Mouse (Mus musculus): Measurements from ENCODE around the gene Cxcl15. TPM values are rescaled to one million over a fixed set of nuclear protein-coding genes. Genes with fewer than 3 reads are reported as not detected.

The Cxcl15 gene
- polyA plus RNA-seq (2012; rRNA removed), result not detected in 2 replicates

GRCm38 (mm10) chr5:90794195-90794625 is at the start of gene Cxcl15:
TSS of gene Cxcl15 (plus strand) at chr5:90794534.
- no peak within 1 kb of the TSS for H3K4me3 ChIP-seq (ENCODE audit: control insufficient read depth, low read depth, low read length)
- H3K36me3 ChIP-seq (ENCODE audit: control insufficient read depth, insufficient read depth, low read length), result no peaks in the 10 kb centered on the region
- no peak for TF ChIP-seq POLR2A (IDR thresholded peaks at IDR 0.05; ENCODE audit: control insufficient read depth, low read depth, low read length)
- TF ChIP-seq CTCF (IDR thresholded peaks at IDR 0.05; ENCODE audit: control insufficient read depth, insufficient read depth, insufficient replicate concordance, low read depth, low read length), result no peak
- H3K27me3 ChIP-seq (ENCODE audit: control insufficient read depth, insufficient read depth, low read length), result no peaks in the 10 kb centered on the region
- peaks cover 5% of the 10 kb centered on the region for H3K4me1 ChIP-seq (ENCODE audit: control insufficient read depth, insufficient read depth, low read length)
- H3K27ac ChIP-seq (ENCODE audit: control insufficient read depth, insufficient read depth, low read depth, low read length), result no peak within 1 kb of the TSS

DNA sequence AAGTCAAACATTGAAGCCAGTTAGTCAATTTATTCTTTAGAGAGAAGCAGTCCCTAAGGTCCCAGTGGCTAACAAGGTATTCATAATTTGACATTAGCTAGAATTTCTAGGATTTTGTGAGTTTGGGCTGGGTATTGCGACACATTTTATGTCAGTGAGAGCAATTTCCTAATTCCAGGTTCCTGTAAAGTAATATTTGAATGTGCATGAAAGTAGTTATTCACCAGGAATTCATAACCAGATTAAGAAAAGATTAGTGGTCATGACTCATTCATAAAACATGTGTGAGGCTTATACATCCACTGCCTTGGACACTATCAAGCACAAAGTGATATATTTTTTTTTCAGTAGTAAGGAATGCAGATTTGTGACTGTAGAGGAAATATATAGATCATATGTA is 40.4 kb upstream of the Cxcl15 start:
- Histone ChIP-seq H3K4me1 (ENCODE audit: control insufficient read depth, insufficient read depth, low read length) (no peaks in the 10 kb centered on the region), H3K27ac (ENCODE audit: control insufficient read depth, insufficient read depth, low read depth, low read length) (no peak overlapping the region), H3K4me3 (ENCODE audit: control insufficient read depth, low read depth, low read length) (no peak overlapping the region), H3K27me3 (ENCODE audit: control insufficient read depth, insufficient read depth, low read length) (no peaks in the 10 kb centered on the region), H3K36me3 (ENCODE audit: control insufficient read depth, insufficient read depth, low read length) (no peaks in the 10 kb centered on the region)
- TF ChIP-seq POLR2A (IDR thresholded peaks at IDR 0.05; ENCODE audit: control insufficient read depth, low read depth, low read length), result no peak
- no peak for TF ChIP-seq CTCF (IDR thresholded peaks at IDR 0.05; ENCODE audit: control insufficient read depth, insufficient read depth, insufficient replicate concordance, low read depth, low read length)

DNA sequence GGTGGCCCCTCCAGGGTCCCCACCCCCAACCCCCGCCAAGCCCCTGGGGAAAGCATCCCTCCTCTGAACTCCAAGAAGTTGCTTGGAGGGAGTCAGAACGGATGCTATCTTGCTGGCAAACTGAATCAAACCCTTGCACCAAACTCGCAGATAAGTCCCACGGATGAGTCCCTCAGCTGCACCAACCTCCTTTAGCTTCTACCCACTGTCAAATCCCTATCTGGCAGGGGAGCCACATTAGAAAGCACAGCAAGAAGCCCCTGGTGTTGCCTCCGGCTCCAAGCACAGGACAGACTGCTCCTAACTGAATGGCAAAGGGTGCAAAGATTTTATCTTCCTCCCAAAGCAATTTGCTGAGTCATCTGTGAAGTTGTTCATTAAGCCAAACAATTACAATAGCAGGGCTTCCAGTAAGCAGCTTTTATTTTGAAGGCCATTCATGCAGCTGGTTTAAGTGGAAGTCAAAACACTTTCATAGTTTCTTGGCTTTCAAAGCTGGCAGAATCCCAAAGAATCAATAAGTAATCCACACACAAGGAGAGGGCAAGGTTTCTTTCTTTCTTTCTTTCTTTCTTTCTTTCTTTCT is 36.2 kb upstream of the Cxcl15 start:
- no peak overlapping the region for H3K4me3 ChIP-seq (ENCODE audit: control insufficient read depth, low read depth, low read length)
- no peak overlapping the region for H3K27ac ChIP-seq (ENCODE audit: control insufficient read depth, insufficient read depth, low read depth, low read length)
- peaks cover 15% of the 10 kb centered on the region for H3K4me1 ChIP-seq (ENCODE audit: control insufficient read depth, insufficient read depth, low read length)
- no peaks in the 10 kb centered on the region for H3K27me3 ChIP-seq (ENCODE audit: control insufficient read depth, insufficient read depth, low read length)
- TF ChIP-seq POLR2A (IDR thresholded peaks at IDR 0.05; ENCODE audit: control insufficient read depth, low read depth, low read length) (no peak), CTCF (IDR thresholded peaks at IDR 0.05; ENCODE audit: control insufficient read depth, insufficient read depth, insufficient replicate concordance, low read depth, low read length) (no peak)
- no peaks in the 10 kb centered on the region for H3K36me3 ChIP-seq (ENCODE audit: control insufficient read depth, insufficient read depth, low read length)

DNA sequence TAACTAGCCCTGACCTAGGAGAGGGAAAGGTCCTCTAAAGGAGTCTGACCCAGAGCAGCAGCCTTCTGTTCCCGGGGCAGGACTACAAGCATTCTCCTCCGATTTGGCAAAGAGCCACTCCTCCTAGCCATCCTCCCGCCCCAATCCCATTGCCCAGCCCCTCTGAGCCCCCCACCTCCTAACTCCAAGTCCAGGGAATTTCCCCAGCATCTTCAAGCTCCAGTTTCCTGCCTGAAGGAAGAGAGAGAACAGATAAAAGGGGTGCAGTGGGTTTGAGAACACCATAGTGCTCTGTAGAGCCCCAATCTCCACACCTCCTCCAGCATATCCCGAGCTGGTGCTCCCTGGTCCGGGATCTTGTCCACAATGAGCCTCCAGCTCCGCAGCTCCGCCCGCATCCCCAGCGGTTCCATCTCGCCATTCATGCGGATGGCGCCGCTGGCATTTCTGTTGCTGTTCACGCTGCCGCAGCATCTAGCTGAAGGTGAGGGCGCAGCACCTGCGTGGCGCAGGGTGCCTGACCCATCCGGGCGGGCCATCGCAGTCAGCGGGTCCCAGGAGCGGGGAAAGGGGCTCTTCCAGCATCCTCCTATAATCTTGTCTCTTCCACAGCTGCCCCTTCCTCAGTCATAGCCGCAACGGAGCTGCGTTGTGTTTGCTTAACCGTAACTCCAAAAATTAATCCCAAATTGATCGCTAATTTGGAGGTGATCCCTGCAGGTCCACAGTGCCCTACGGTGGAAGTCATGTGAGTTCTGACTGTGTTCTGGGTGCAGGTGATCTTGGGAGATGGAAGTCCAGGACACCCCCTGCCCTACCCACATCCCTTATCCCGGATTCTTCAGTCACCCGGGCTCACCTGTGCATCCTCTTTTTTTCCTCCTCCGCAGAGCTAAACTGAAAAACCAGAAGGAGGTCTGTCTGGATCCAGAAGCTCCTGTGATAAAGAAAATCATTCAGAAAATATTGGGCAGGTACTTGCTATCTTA is 35.0 kb upstream of the Cxcl15 start, which contains the start of gene Cxcl5:
Cxcl5 (plus strand) TSS at position 284 of the 989 bp plus-strand sequence.
- Histone ChIP-seq H3K36me3 (ENCODE audit: control insufficient read depth, insufficient read depth, low read length) (no peaks in the 10 kb centered on the region), H3K4me1 (ENCODE audit: control insufficient read depth, insufficient read depth, low read length) (peaks cover 15% of the 10 kb centered on the region), H3K4me3 (ENCODE audit: control insufficient read depth, low read depth, low read length) (peak within 1 kb of the TSS; percentile 6; the same call in 1 of the 2 replicates), H3K27ac (ENCODE audit: control insufficient read depth, insufficient read depth, low read depth, low read length) (no peak within 1 kb of the TSS), H3K27me3 (ENCODE audit: control insufficient read depth, insufficient read depth, low read length) (no peaks in the 10 kb centered on the region)
- no peak for TF ChIP-seq CTCF (IDR thresholded peaks at IDR 0.05; ENCODE audit: control insufficient read depth, insufficient read depth, insufficient replicate concordance, low read depth, low read length)
- TF ChIP-seq POLR2A (IDR thresholded peaks at IDR 0.05; ENCODE audit: control insufficient read depth, low read depth, low read length), result no peak

DNA sequence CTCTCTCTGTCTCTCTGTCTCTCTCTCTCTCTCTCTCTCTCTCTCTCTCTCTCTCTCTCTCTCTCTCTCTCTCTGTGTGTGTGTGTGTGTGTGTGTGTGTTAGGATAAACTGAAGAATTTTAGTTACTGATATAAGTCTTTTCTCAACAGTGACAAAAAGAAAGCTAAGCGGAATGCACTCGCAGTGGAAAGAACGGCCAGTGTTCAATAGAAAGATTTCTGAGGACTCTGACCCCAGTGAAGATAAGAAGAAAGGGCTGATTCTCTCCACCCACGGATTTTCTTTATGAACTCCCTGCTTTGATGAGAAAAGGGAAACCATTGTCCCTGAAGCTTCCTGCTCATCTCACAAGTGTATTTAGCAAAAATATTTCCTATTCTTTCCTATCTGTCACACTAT is 34.0 kb upstream of the Cxcl15 start:
- no peak for TF ChIP-seq CTCF (IDR thresholded peaks at IDR 0.05; ENCODE audit: control insufficient read depth, insufficient read depth, insufficient replicate concordance, low read depth, low read length)
- no peak for TF ChIP-seq POLR2A (IDR thresholded peaks at IDR 0.05; ENCODE audit: control insufficient read depth, low read depth, low read length)
- no peak overlapping the region for H3K4me3 ChIP-seq (ENCODE audit: control insufficient read depth, low read depth, low read length)
- H3K27ac ChIP-seq (ENCODE audit: control insufficient read depth, insufficient read depth, low read depth, low read length), result no peak overlapping the region
- H3K27me3 ChIP-seq (ENCODE audit: control insufficient read depth, insufficient read depth, low read length), result no peaks in the 10 kb centered on the region
- peaks cover 15% of the 10 kb centered on the region for H3K4me1 ChIP-seq (ENCODE audit: control insufficient read depth, insufficient read depth, low read length)
- no peaks in the 10 kb centered on the region for H3K36me3 ChIP-seq (ENCODE audit: control insufficient read depth, insufficient read depth, low read length)

- no peak for TF ChIP-seq POLR2A (IDR thresholded peaks at IDR 0.05; ENCODE audit: control insufficient read depth, low read depth, low read length)
- no peak for TF ChIP-seq CTCF (IDR thresholded peaks at IDR 0.05; ENCODE audit: control insufficient read depth, insufficient read depth, insufficient replicate concordance, low read depth, low read length)
- no peaks in the 10 kb centered on the region for H3K27me3 ChIP-seq (ENCODE audit: control insufficient read depth, insufficient read depth, low read length)
- H3K27ac ChIP-seq (ENCODE audit: control insufficient read depth, insufficient read depth, low read depth, low read length), result no peak overlapping the region
- no peaks in the 10 kb centered on the region for H3K36me3 ChIP-seq (ENCODE audit: control insufficient read depth, insufficient read depth, low read length)
- H3K4me3 ChIP-seq (ENCODE audit: control insufficient read depth, low read depth, low read length), result no peak overlapping the region
- H3K4me1 ChIP-seq (ENCODE audit: control insufficient read depth, insufficient read depth, low read length), result peaks cover 15% of the 10 kb centered on the region
These were observed 33.5 kb upstream of the Cxcl15 start for GRCm38 (mm10) chr5:90760844-90761243.

GRCm38 (mm10) chr5:90761834-90762233 is 32.5 kb upstream of the Cxcl15 start:
- no peak overlapping the region for H3K4me3 ChIP-seq (ENCODE audit: control insufficient read depth, low read depth, low read length)
- H3K27me3 ChIP-seq (ENCODE audit: control insufficient read depth, insufficient read depth, low read length), result no peaks in the 10 kb centered on the region
- peaks cover 15% of the 10 kb centered on the region for H3K4me1 ChIP-seq (ENCODE audit: control insufficient read depth, insufficient read depth, low read length)
- no peaks in the 10 kb centered on the region for H3K36me3 ChIP-seq (ENCODE audit: control insufficient read depth, insufficient read depth, low read length)
- TF ChIP-seq CTCF (IDR thresholded peaks at IDR 0.05; ENCODE audit: control insufficient read depth, insufficient read depth, insufficient replicate concordance, low read depth, low read length), result no peak
- TF ChIP-seq POLR2A (IDR thresholded peaks at IDR 0.05; ENCODE audit: control insufficient read depth, low read depth, low read length), result no peak
- no peak overlapping the region for H3K27ac ChIP-seq (ENCODE audit: control insufficient read depth, insufficient read depth, low read depth, low read length)

Data from testis, adult 2 months (tissue).